Mouse (Mus musculus) G1E-ER4 (cell line): ENCODE measurements around the gene Erv3. TPM values are rescaled to one million over a fixed set of nuclear protein-coding genes. Genes with fewer than 3 reads are reported as not detected.
A peak's percentile ranks its signal among the peaks of the same experiment; 100 is the strongest.

ENCODE experiments used
- GATA1 ChIP-seq: IDR thresholded peaks from one replicate; pipeline ENCODE4 v1.8.0; 2012; ENCODE audit warnings: low read length, inconsistent platforms
- polyA plus RNA-seq: library from polyadenylated mRNA; stranded (reverse); fragments of >175 nt; gene quantifications from 2 replicates; pipeline ENCODE4 v1.2.3, GENCODE M21; 2012

The Erv3 gene
- polyA plus RNA-seq, 1 experiment: 1.5 TPM

DNA sequence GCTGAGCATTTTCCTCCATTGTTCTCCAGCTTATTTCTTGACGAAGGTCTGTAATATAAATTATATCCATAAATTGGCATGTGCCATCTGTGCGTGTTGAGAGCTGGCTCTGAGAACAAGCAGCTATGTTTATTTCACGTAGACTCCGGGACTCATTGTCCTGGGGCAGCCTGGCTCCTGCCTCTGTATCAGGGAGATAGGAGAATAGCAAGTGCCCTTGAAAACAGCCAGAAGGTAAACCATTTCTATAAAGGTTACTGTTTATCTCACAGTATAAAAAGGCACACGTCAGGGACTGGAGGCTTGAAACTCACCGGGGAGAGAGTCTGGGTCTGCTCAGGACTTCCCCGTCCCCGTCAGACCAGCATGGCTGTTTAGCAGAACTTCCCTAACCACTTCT lies 13.9 kb downstream of the Erv3 start:
- no peak for TF ChIP-seq GATA1

DNA sequence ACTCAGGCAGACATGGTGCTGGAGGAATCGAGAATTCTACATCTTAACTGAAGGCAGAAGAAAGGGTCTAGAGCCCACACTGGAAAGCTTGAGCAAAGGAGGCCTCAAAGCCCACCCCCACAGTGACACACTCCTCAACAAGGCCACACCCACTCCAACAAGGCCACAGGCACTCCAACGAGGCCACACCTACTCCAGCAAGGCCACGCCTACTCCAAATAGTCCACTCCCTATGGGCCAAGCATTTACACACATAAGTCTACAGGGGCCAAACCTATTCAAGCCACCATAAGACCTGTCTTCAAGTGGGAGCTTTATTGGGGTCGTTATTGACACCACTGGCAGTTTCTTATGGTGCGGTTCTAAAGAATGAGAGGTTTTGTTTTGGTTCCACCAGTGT lies 17.0 kb downstream of the Erv3 start:
- no peak for TF ChIP-seq GATA1

DNA sequence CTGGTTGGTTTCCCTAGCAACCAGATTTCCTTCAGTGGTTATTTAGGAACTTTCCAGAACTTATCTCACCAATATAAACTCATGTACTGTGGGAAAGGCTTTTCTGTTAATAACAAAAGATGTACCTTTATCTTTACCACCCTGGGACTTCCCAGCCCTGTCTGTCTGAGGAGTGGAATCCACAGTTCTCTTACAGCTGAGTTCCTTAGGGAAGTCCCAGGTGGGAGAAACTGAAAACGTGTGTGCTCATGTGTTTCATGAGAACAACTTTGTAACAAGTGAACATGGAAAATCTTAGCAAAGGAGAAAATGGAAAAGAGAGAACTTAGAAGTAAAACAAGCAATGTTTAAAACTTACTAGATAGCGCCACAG lies 18.2 kb downstream of the Erv3 start:
- TF ChIP-seq GATA1: no peak

- no peak for TF ChIP-seq GATA1
Measured at GRCm38 (mm10) chr2:131840611-131841320, 18.8 kb downstream of the Erv3 start.

- no peak for TF ChIP-seq GATA1
Measured at GRCm38 (mm10) chr2:131834296-131834695, 25.3 kb downstream of the Erv3 start.

DNA sequence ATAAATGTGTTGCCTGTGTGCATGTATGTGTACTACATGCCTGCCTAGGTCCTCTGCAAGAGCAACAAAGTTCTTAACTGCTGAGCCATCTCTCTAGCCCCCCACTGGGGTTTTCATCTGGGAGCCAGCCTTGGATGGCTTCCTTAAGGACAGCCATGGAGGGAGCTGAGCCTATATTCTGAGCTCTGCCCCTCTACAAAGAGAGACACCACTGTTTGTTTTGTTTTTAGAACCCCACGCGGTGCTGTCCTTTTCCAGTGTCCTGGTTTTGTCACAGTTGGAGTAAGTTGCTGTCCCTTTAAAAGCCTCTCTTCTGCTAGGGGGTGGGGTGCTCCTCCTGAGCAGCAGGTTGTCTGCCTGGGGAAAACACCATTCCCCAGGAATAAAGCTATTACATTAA lies 27.7 kb downstream of the Erv3 start:
- no peak for TF ChIP-seq GATA1

- TF ChIP-seq GATA1: no peak
Measured at GRCm38 (mm10) chr2:131827999-131828975, 31.3 kb downstream of the Erv3 start.

DNA sequence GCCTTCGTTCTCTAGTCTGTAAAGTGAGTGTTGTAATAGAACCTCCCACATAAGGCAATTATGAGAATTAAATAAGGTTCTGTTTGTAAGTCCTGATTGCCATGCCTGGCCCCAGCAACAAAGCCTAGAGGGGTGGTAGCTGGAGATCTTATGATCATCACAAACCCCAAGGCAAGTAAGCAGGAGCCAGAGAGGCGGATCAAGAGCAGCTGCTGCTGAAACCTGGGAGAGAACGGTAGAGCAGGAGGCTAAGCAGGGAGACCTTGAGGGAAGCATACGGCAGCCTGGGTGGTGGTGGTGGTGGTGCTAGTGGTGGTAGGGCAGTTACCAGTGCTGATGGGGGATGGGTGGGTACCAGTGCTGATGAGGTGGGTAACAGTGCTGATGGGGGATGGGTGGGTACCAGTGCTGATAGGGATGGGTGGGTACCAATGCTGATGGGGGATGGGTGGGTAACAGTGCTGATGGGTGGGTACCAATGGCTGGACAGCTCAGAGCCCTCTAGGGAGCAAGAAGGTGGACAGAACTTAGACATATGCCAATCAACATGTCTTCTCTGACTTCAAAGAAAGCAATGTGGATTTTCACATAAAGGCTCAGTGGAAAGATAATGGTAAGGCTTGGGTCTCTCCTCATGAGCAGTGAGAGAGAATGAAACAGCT lies 32.4 kb downstream of the Erv3 start:
- TF ChIP-seq GATA1: no peak

DNA sequence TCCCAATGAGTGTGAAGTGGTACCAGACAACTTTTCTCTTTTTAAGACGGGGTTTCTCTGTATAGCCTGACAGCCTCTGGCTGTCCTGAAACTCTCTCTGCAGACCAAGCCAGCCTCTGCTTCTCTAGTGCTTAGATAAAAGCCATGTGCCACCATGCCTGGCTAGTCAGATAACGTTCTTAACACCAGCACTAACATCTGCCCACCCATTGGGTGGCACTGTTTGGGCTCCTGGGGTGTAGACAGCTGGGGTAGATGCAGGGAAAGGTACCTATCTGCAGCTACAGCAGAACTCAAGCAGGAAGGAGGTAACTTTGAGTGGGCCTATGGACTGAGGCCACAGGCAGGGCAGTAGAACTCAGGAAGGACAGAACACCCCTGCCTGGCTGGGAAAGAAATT lies 34.0 kb downstream of the Erv3 start:
- TF ChIP-seq GATA1: peak; percentile 30

GRCm38 (mm10) chr2:131823931-131824330 lies 35.6 kb downstream of the Erv3 start:
- TF ChIP-seq GATA1: no peak

DNA sequence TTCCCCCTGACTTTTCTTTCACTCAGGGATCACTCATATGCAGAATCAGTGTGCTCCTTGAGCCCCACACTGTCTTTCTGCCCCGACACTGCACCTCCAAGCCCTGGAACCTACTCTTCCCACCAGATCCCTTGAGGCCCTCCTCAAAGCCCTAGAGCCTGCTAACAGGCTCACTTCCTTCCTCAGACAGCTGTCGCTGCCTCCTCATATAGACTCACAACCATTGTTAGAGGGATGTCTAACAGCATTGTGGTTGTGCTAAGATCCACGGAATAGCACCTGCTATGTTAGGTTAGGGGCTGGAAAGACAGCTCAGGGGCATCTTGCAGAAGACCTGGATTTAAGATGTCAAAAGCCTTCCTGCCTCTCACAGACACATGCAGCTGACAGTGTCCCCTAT lies 37.1 kb downstream of the Erv3 start:
- no peak for TF ChIP-seq GATA1

DNA sequence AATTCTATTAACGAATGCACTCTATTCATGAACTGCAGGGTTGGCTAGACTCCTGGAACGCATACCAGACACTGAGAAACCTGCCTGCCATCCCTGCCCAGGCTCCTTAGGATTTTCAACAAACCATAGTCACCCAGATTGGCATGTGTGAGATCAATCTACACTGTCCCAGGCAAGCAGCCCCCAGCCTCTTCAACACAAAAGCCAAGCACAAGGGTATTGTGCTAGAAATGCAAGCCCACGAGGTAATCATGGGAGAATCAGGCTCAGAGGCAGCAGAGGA lies 37.9 kb downstream of the Erv3 start:
- TF ChIP-seq GATA1: no peak

GRCm38 (mm10) chr2:131820932-131821707 lies 38.4 kb downstream of the Erv3 start:
- no peak for TF ChIP-seq GATA1

GRCm38 (mm10) chr2:131820088-131820675 lies 39.4 kb downstream of the Erv3 start:
- no peak for TF ChIP-seq GATA1

GRCm38 (mm10) chr2:131814327-131814726 lies 45.2 kb downstream of the Erv3 start:
- no peak for TF ChIP-seq GATA1
